Mouse (Mus musculus) MEL (cell line): ENCODE results near the gene Slc44a5.

ENCODE experiments used
- CTCF ChIP-seq, 3 experiments: IDR thresholded peaks in 2 of 3; conservative IDR thresholded peaks in 1 of 3; 2 replicates each; pipeline ENCODE4 v1.5.1; 2011 to 2012; ENCODE audit warnings: low read length in 3 of 3, low read depth in 2 of 3, mild to moderate bottlenecking in 2 of 3, improper control_type of control experiment in 1 of 3, inconsistent platforms in 1 of 3, mixed read lengths in 1 of 3, moderate library complexity in 1 of 3; ENCODE audit not compliant: control insufficient read depth in 1 of 3, insufficient read depth in 1 of 3, poor library complexity in 1 of 3, severe bottlenecking in 1 of 3
- EP300 ChIP-seq, 2 experiments: IDR thresholded peaks; 2 replicates each; pipeline ENCODE4 v1.6.1; 2011; ENCODE audit warnings: improper control_type of control experiment in 2 of 2, low read length in 2 of 2, low read depth in 1 of 2, mild to moderate bottlenecking in 1 of 2
- KAT2A ChIP-seq: conservative IDR thresholded peaks from 2 replicates; pipeline ENCODE4 v1.6.1; 2012; ENCODE audit warnings: low read depth, low read length, improper control_type of control experiment, inconsistent platforms
- MYB ChIP-seq: IDR thresholded peaks from 2 replicates; pipeline ENCODE4 v1.6.1; 2011; ENCODE audit warnings: mild to moderate bottlenecking, low read depth, low read length, improper control_type of control experiment
- NELFE ChIP-seq: IDR thresholded peaks from 2 replicates; pipeline ENCODE4 v1.6.1; 2011; ENCODE audit warnings: low read depth, low read length, improper control_type of control experiment
- POLR2A ChIP-seq, 2 experiments: IDR thresholded peaks; 2 replicates each; pipeline ENCODE4 v1.6.1; 2011 to 2012; ENCODE audit warnings: low read length in 2 of 2, mild to moderate bottlenecking in 2 of 2, control low read depth in 1 of 2, improper control_type of control experiment in 1 of 2, low read depth in 1 of 2, moderate library complexity in 1 of 2; ENCODE audit not compliant: control insufficient read depth in 1 of 2, insufficient read depth in 1 of 2, poor library complexity in 1 of 2
- POLR2AphosphoS2 ChIP-seq: IDR thresholded peaks from 2 replicates; pipeline ENCODE4 v1.6.1; 2011; ENCODE audit warnings: low read length, improper control_type of control experiment
- USF1 ChIP-seq: IDR thresholded peaks from 2 replicates; pipeline ENCODE4 v1.6.1; 2014; ENCODE audit warnings: low read depth, mild to moderate bottlenecking, inconsistent platforms, low read length, improper control_type of control experiment, moderate library complexity
- ZKSCAN1 ChIP-seq: IDR thresholded peaks from 2 replicates; pipeline ENCODE4 v1.6.1; 2012; ENCODE audit warnings: low read depth, mild to moderate bottlenecking, inconsistent platforms, low read length, improper control_type of control experiment, moderate library complexity
- ZNF384 ChIP-seq: IDR thresholded peaks from 2 replicates; pipeline ENCODE4 v1.6.1; 2012; ENCODE audit warnings: low read depth, mild to moderate bottlenecking, inconsistent platforms, low read length, improper control_type of control experiment

GRCm38 (mm10) chr3:153960884-153961283 is 12.4 kb upstream of the Slc44a5 start:
- TF ChIP-seq EP300 (IDR thresholded peaks at IDR 0.05; ENCODE audit: low read depth in 1 of 2, low read length in 2 of 2) (no peak), MYB (no peak), CTCF (IDR thresholded peaks at IDR 0.05 in 2 of 3, conservative IDR thresholded peaks at IDR 0.05 in 1 of 3; ENCODE audit: control insufficient read depth in 1 of 3, insufficient read depth in 1 of 3, low read depth in 2 of 3, low read length in 3 of 3, poor library complexity in 1 of 3, severe bottlenecking in 1 of 3) (no peak), USF1 (no peak), NELFE (no peak), ZNF384 (no peak), POLR2A (IDR thresholded peaks at IDR 0.05; ENCODE audit: control insufficient read depth in 1 of 2, insufficient read depth in 1 of 2, low read depth in 1 of 2, low read length in 2 of 2, poor library complexity in 1 of 2) (no peak), ZKSCAN1 (no peak), KAT2A (no peak), POLR2AphosphoS2 (no peak)
